Mouse (Mus musculus) thymus, postnatal 4 days (tissue): Measurements from ENCODE around the gene Gm21885.

Experiments used
- DNase-seq: peaks from one replicate; pipeline ENCODE4 v3.0.0; 2021

The Gm21885 gene

GRCm38 (mm10) chr11:94269906-94270305 is 11.8 kb upstream of the Gm21885 start:
- DNase-seq = no peak

GRCm38 (mm10) chr11:94271015-94271414 is 10.7 kb upstream of the Gm21885 start:
- DNase-seq = no peak

- DNase-seq = no peak
Measured at GRCm38 (mm10) chr11:94272960-94273927, 8.4 kb upstream of the Gm21885 start.

DNA sequence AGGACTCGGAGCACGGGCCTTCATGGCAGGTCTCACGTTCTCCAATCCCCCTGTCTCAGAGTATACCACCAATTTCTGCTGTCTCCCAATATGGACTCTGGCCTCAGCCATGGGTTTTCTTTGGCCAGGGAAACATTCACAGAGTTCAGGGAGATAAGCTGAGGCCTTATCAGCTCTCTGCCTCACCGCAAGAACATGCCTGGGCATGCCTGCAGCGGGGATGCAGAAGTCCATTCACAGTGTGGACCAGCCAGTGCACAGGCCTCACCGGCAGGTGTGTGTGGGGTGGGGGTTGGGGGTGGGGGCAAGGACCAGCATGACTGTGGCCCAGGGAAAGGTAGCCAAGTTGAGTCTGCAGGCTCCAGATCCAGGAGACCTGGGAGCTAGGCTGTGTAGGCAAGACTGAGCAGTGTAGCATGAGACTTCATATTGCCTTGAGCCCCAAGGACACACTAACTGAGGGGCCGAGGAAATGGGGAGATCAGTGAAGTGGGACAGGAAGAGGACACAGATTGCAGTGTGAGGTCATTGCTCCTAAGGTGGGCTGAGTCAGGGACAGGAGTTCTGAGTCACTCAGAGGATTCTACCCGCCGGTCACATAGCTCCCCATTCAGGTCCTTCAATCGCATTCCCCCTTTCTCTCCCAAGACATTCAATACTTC is 7.3 kb upstream of the Gm21885 start:
- no peak for DNase-seq

DNA sequence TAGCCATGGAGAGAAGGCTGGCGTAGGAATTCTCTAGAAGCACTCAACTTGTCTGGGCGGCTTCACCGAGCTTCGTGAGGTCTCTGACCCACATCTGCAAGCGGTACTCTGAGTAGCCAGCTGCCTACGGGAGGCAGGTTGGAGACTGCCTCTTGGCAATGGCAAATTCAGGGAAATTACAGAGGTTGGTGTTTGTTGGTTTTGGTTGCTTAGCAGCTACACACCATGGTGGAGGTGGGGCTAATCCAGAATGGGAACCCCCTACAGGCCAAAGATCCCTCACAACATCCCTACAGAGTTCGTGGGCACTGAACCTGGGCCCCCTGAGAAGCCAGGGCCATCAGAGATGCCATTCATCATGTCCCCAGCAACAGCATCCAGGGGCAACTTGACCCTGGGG is 6.4 kb upstream of the Gm21885 start:
- DNase-seq = no peak

- DNase-seq = no peak
Measured at GRCm38 (mm10) chr11:94275686-94276085, 6.0 kb upstream of the Gm21885 start.

DNA sequence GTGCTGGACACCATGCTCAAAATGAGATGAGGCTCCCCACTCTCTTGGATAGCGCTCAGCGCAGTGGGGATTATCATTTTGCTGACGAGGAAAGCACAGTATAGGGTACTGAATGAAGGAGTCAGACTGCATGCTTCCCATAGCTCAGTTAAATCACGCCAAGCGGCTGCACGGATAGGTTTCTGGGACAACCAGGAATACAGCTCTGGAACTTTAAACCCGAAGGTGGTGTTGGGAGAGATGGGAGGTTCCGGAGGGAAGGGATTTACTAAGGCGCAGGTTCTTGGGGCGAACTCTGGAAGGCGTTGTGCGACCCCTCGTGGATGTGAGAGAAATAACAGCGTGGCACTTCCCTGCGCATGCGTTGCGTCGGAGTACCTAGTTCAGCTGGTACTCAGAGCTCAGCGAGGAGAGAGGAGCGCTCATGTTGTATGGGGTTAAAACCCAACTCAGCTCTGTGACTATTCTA is 4.8 kb upstream of the Gm21885 start:
- peak; percentile 86 for DNase-seq

DNA sequence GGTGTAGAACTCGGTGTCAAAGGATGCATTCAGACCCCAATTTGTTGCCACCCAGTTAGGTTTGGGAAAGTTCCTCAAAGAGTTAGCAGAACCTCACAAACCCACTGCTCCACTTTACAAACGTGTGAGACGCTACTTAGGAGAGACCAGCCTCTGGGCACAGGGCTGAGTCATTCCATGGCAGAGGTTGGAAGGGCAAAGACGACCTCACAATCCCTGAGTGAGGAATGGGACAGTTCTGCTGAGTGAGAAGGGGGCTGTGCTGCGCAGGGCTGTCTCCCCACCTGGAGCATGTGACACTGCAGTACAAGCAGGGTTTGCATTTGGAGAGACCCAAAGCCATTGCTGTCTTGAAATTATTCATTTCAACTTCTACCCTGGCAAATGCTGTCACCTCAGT is 618 bp downstream of the Gm21885 start:
- DNase-seq = no peak

GRCm38 (mm10) chr11:94283536-94284099 is 1.9 kb downstream of the Gm21885 start:
- DNase-seq = no peak

DNA sequence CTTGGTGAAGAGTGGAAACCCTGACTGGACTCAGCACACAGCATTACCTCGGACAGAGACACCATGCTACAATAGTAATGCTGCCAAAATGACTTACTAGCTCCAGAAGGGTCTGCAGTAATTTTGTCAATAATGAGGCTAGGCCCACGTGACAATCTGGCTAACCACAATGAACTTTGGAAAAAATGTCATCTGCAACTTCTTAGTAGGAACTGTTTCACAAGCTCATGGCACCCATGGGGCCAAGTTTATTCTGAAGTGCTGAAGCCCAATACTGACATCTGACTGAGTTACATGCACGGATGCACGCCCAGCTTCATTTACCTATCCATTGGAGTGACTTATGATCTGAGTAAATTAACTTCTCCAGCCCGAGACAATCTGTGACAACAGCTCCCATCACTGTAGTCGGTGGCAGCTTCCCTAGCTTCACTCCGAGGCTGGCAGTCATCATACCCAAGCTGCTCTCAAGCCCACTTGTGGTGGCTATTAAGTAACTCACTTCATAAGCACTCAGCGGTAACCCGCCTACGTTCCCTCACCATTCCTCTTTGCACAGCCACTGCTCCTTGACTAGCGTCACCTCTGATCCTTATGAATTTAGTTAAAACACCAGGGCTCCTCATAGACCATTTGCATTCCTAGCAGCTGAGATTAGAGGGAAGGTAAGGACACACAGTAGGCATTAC is 4.4 kb downstream of the Gm21885 start:
- no peak for DNase-seq

- no peak for DNase-seq
Measured at GRCm38 (mm10) chr11:94287105-94287504, 5.4 kb downstream of the Gm21885 start.

GRCm38 (mm10) chr11:94290062-94290740 is 8.5 kb downstream of the Gm21885 start:
- no peak for DNase-seq

- DNase-seq = no peak
Measured at GRCm38 (mm10) chr11:94294996-94295845, 13.5 kb downstream of the Gm21885 start.

DNA sequence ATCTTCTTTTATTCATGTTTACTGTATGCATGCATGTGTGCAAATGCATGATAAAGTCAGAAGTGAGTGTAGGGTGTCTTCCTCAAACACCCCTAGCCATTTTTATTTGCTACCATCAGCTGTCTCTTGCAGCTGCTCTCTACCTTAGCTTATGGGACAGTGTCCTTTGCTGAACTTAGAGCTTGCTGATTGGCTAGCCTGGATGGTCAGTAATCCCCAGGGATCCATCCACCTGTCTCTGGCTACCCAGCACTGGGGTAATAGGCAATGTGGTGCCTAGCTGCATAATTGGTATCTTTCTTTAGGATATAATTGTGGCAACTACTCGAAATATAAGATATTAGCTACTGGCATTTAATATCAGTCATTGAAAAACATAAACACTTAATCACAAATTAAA is 31.1 kb downstream of the Gm21885 start:
- no peak for DNase-seq

DNA sequence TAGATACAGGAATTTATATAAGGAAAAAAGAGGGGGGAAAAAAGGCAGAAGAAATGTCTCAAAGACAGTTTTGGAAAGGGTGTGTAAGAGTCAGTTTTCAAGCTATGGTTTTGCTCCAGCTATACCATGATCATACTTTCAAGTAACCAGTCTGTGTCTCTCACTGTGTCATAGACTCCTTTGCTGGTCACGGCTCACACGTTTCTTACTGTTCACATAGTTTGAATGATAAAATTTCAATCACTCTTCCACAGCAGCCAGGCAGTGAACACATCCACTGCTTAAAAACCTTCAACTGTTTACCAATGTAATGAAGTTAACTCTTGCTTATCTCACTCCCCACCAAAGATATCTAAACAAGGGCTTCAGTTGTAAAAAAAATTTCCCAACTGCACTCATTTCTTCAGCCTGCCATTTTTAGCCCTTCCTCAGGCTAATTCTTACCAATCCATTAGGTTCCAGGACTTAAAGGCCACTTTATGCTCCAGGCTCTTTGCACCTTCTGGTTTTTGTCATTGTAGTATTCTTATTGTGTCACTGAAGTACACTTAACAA is 32.5 kb downstream of the Gm21885 start:
- no peak for DNase-seq

GRCm38 (mm10) chr11:94315308-94315707 is 33.6 kb downstream of the Gm21885 start:
- DNase-seq = no peak

DNA sequence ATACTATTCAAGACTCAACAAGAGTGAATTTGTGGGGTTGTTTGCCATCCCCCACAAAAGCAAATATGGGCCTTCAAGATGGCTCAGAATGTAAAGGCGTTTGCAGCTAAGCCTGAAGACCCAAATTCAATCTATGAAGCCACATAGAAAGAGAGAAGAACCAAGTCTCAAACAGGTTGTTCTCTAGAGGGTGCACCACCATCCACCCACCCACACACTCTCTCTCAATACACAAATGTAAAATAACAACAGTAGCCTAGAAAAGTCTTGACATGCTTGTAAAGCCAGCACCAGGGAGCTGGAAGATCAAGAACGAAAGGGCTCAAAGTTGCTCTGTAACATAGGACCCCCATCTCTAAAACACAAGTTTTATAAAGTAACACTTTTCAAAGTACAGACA is 34.9 kb downstream of the Gm21885 start:
- no peak for DNase-seq

GRCm38 (mm10) chr11:94317014-94317413 is 35.3 kb downstream of the Gm21885 start:
- DNase-seq = no peak

DNA sequence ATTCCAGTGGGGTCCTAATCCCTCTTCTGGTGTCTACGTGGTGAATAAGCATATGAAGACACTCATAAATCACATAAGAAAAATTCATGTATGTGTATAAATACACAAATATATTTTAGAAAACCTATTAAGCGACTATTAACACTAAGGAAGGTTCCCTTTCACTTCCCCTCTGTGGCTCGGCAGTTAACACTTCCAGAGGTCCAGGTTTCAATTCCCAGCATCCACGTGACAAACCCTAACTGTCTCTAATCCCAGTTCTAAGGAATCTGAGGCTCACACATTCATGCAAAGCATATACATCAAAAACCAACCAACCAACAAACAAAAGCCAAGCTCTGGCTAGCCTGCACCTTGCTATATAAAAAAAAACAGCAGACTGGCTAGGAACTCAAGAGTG is 35.8 kb downstream of the Gm21885 start:
- DNase-seq = no peak

DNA sequence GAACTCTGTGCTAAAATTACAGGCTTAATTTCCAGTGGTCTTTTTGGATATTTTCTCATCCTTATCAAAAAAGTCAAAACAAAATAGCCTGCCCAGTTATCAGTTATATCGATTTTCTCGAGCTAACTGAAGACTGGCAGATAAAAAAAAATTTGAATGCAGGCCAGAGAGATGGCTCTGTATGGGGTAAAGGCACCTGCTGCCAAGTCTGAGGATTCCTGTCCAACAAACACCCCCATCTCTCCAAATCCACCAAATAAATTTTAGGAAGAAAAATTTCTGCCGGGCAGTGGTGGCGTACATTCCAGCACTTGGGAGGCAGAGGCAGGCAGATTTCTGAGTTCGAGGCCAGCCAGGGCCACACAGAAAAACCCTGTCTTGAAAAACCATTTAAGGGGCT is 36.4 kb downstream of the Gm21885 start:
- DNase-seq = no peak
